Mouse (Mus musculus) liver, postnatal 0 days (tissue): ENCODE measurements at regions not wholly inside any gene's neighbourhood (a gene's known extent, or its start where the extent isn't known, plus 50 kb on each side); places are given as distances from the start of the nearest gene placed in this dataset.

ENCODE experiments used
- ATAC-seq: fragments of 200-750 bp; cut with Nextera tagmentation; 2 replicates; pipeline ENCODE4 v1.8.0; 2017; ENCODE audit warnings: mild to moderate bottlenecking, moderate library complexity
- DNase-seq: peaks from one replicate; pipeline ENCODE4 v3.0.0-alpha.2; 2016
- H3K27ac ChIP-seq: fragments of 300-500 bp; sonication (generic); 2 replicates; pipeline ENCODE4 v1.5.1; 2014; ENCODE audit warnings: antibody characterized with exemption, moderate library complexity, mild to moderate bottlenecking, low read depth
- H3K27me3 ChIP-seq: fragments of 300-500 bp; sonication (generic); 2 replicates; pipeline ENCODE4 v1.6.1; 2014; ENCODE audit warnings: low read length, control low read depth, mixed read lengths; ENCODE audit not compliant: insufficient read depth
- H3K36me3 ChIP-seq: fragments of 300-500 bp; sonication (generic); replicated peaks from 2 replicates; pipeline ENCODE4 v1.6.1; 2014; ENCODE audit warnings: mild to moderate bottlenecking, control low read depth, low read length, moderate library complexity, mixed read lengths; ENCODE audit not compliant: insufficient read depth
- H3K4me1 ChIP-seq: fragments of 300-500 bp; sonication (generic); 2 replicates; pipeline ENCODE4 v1.6.1; 2014; ENCODE audit warnings: antibody characterized with exemption, mild to moderate bottlenecking, control low read depth; ENCODE audit not compliant: insufficient read depth
- H3K4me2 ChIP-seq: fragments of 300-500 bp; sonication (generic); 2 replicates; pipeline ENCODE4 v1.6.1; 2014; ENCODE audit warnings: low read depth, mild to moderate bottlenecking, low read length, moderate library complexity, mixed read lengths
- H3K4me3 ChIP-seq: fragments of 300-500 bp; sonication (generic); 2 replicates; pipeline ENCODE4 v1.5.1; 2014; ENCODE audit warnings: low read depth, low read length
- H3K9ac ChIP-seq: fragments of 300-500 bp; sonication (generic); replicated peaks from 2 replicates; pipeline ENCODE4 v1.6.1; 2014; ENCODE audit warnings: mild to moderate bottlenecking, moderate library complexity
- H3K9me3 ChIP-seq: fragments of 300-500 bp; sonication (generic); 2 replicates; pipeline ENCODE4 v1.6.1; 2016; ENCODE audit warnings: mild to moderate bottlenecking, control low read depth, low read length, mixed read lengths
- CTCF ChIP-seq: sonication (generic); IDR thresholded peaks from 2 replicates; pipeline ENCODE4 v1.5.1; 2016; ENCODE audit warnings: antibody characterized with exemption, low read depth
- EP300 ChIP-seq: IDR thresholded peaks from 2 replicates; pipeline ENCODE4 v1.6.1; 2016; ENCODE audit warnings: antibody characterized with exemption, low read depth, mild to moderate bottlenecking
- WGBS: fragments of 180-500 bp; shearing (Covaris S2); extraction: QIAGEN DNeasy Blood & Tissue Kit; methylation state at CpG from one replicate; pipeline ENCODE4 v1.1.7; 2014; ENCODE audit not compliant: insufficient replicate concordance; 5-methylcytosine and 5-hydroxymethylcytosine counted together

DNA sequence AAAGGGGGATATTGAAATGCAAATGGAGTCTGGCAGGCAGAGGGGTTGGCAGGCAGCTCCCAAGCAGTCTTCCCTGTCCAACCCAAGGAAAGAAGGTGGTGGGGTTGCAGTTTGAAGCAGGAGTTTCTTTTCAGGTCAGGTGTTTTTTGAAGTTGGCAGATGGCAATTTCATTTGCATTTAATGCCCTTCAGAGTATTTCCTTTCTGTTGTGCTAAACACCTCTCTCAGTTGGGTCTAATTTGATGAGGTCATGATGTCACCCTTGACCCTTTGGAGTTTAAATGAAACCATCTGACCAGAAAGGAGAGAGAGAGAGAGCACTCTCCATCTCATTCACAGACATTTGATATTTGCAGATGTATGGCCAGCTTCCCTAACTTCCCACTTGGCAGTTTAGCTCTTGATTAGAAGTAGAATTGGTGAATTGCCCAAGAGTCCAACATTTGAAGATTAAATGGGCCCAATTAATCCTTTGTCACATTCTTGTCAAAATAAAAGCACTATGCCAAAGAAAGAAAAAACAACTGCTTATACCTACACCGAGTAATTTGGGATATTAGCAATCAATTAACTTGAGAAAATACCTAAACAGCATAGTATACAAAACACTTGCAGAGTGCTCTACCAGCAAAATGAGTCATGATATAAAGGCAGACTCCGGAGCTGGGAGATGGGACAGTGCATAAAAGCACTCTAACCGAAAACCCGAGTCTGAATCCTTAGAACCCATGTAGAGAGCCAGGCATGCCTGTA, 111.8 kb upstream of the Rab11fip2 start:
- Histone ChIP-seq H3K4me3 (no peak overlapping the region), H3K27me3 (no peaks in the 10 kb centered on the region), H3K9me3 (no peaks in the 10 kb centered on the region), H3K4me2 (no peak overlapping the region), H3K36me3 (no peaks in the 10 kb centered on the region), H3K4me1 (no peaks in the 10 kb centered on the region), H3K9ac (no peak overlapping the region), H3K27ac (no peak overlapping the region)
- ATAC-seq (no peak), DNase-seq (no peak)
- TF ChIP-seq EP300 (no peak), CTCF (no peak)
- WGBS = 76% methylated on average over 4 of the region's 4 CpGs

DNA sequence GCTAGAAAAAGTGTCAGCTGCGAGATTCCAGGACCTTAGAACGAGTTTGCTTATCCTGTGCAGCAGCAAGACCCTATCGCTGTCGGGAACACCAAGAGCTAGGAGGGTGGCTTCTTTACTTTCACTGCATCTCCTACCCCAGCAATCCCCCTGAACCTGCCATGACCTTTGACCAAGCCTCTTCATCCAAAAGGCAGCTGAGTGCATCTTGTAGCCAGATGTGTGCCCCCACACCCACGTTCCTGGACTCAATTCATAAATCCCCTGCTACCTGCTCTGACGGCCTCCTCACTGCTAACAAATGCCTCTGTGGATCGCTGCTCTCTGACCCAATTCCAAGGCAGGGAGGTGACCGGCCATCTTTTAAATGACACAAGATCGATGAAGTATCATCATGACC, 107.7 kb upstream of the Rab11fip2 start:
- Histone ChIP-seq H3K27ac (no peak overlapping the region), H3K4me3 (no peak overlapping the region), H3K9ac (no peak overlapping the region), H3K4me1 (no peaks in the 10 kb centered on the region), H3K9me3 (no peaks in the 10 kb centered on the region), H3K36me3 (no peaks in the 10 kb centered on the region), H3K27me3 (no peaks in the 10 kb centered on the region), H3K4me2 (no peak overlapping the region)
- no peak for TF ChIP-seq EP300
- TF ChIP-seq CTCF = no peak
- DNase-seq (no peak), ATAC-seq (no peak)
- WGBS = 64% methylated on average over 9 of the region's 9 CpGs

DNA sequence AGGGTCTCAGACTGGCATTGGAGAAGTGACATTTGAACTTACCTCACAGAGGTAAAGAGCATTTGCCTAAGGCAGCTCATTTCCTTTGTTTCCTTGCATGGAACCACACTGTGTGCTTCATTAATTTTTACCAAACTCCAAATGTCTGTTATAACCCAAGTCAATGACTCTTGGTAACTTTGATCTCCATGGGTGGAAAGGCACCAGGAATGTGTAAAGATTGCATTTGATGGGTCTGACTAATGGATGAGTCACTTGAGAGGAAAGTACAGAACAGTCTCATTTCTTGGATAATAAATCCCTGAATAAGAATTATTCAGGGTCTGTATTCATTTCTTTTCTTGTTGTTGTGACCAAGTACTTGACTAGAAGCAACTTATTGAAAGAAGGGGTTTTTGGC, 97.3 kb upstream of the Rab11fip2 start:
- TF ChIP-seq EP300 (no peak), CTCF (no peak)
- ATAC-seq (no peak), DNase-seq (no peak)

DNA sequence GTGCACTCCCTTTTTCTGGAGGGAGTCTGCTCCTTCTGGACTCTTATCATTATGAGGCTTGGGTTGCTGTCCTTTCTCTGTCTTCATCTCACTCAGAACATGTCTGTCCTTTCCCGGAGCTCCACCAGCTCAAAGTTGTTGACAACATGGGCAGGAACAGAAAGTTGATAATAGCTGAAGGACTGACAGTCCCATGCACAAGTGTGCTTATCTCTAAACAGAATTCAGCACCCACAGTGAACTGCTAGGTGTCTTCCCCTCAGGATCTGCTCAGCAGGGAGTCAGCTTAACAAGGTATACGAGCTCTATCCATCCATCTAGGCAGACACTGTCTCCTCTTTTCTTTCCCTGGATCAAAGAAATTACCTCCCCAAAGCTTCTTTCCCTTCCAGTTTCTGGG, 89.2 kb upstream of the Rab11fip2 start:
- Histone ChIP-seq H3K27me3 (no peaks in the 10 kb centered on the region), H3K9ac (no peak overlapping the region), H3K9me3 (no peaks in the 10 kb centered on the region), H3K36me3 (no peaks in the 10 kb centered on the region), H3K27ac (no peak overlapping the region), H3K4me1 (no peaks in the 10 kb centered on the region), H3K4me3 (no peak overlapping the region), H3K4me2 (no peak overlapping the region)
- DNase-seq (no peak), ATAC-seq (no peak)
- 45% methylated on average over 2 of the region's 2 CpGs for WGBS
- TF ChIP-seq CTCF (no peak), EP300 (no peak)

More for the DNA sequence above, 97.3 kb upstream of the Rab11fip2 start:
- no peaks in the 10 kb centered on the region for H3K9me3 ChIP-seq
- H3K4me1 ChIP-seq = no peaks in the 10 kb centered on the region
- H3K9ac ChIP-seq = no peak overlapping the region
- no peaks in the 10 kb centered on the region for H3K27me3 ChIP-seq
- no peak overlapping the region for H3K4me2 ChIP-seq
- H3K27ac ChIP-seq = no peak overlapping the region
- no peaks in the 10 kb centered on the region for H3K36me3 ChIP-seq
- no peak overlapping the region for H3K4me3 ChIP-seq

DNA sequence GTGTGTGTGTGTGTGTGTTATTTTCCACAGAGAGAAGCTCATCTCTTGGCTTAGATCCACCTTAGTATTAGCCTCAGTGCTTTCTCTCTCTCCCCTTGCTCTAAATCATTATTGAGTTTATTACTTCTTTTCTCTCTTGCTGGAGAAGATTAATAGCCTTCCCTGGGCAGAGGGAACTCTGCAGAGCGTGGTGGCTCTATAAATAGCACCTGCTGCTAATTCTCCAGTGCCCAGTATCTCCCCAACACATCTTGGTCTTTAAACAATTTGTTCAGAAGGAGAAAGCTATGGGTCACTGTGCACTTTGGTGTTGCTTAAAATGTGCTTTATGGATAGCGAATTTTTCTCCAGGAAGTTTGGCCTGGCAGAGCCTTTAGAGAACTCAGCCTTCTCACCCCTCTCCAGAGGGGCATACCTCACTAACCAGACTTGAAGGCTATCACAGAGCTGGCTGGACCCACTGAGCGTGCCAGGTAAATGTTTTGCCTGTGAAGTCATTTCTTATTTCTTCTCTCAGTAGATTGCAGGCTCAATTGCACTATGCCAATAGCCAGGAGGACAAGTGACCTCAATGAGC, 86.8 kb upstream of the Rab11fip2 start:
- WGBS = 50% methylated on average over 3 of the region's 3 CpGs
- H3K27me3 ChIP-seq = no peaks in the 10 kb centered on the region
- no peak overlapping the region for H3K27ac ChIP-seq
- H3K9ac ChIP-seq = no peak overlapping the region
- no peak overlapping the region for H3K4me2 ChIP-seq
- H3K9me3 ChIP-seq = no peaks in the 10 kb centered on the region
- no peak overlapping the region for H3K4me3 ChIP-seq
- TF ChIP-seq CTCF (no peak), EP300 (no peak)
- no peaks in the 10 kb centered on the region for H3K36me3 ChIP-seq
- DNase-seq (no peak), ATAC-seq (no peak)
- no peaks in the 10 kb centered on the region for H3K4me1 ChIP-seq

DNA sequence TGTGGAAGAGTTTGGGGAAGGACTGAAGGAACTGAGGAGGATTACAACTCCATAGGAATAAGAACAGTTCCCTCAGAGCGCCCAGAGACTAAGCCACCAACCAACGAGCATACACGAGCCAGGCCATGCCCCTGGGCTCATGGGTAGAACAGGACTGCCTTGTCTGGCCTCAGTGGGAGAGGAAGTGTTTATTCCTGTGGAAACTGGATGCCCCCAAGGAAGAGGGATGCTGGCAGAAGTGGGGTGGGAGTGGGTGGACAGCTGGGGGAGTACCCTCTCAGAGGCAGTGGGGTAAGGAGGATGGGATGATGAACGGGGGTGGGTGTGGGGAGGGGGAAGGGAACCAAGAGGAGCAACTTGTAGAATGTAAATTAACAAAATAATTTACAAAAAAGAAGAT, 86.3 kb upstream of the Rab11fip2 start:
- no peak for TF ChIP-seq EP300
- TF ChIP-seq CTCF = no peak
- H3K4me2 ChIP-seq = no peak overlapping the region
- no peaks in the 10 kb centered on the region for H3K4me1 ChIP-seq
- DNase-seq = no peak
- H3K36me3 ChIP-seq = no peaks in the 10 kb centered on the region
- H3K27me3 ChIP-seq = no peaks in the 10 kb centered on the region
- no peaks in the 10 kb centered on the region for H3K9me3 ChIP-seq
- H3K9ac ChIP-seq = no peak overlapping the region
- no peak overlapping the region for H3K4me3 ChIP-seq
- no peak for ATAC-seq
- WGBS = 67% methylated on average over 4 of the region's 4 CpGs
- no peak overlapping the region for H3K27ac ChIP-seq
